Mouse (Mus musculus): ENCODE data around the gene 8030474K03Rik. TPM values are rescaled to one million over a fixed set of nuclear protein-coding genes. Genes with fewer than 3 reads are reported as not detected.

The 8030474K03Rik gene
- polyA plus RNA-seq (2014; fragmentation: Illumina TruSeq; extraction: RNeasy Lipid Tissue Mini Kit (QIAGEN cat#74804); ENCODE audit: low read depth, low replicate concordance) = not detected

DNA sequence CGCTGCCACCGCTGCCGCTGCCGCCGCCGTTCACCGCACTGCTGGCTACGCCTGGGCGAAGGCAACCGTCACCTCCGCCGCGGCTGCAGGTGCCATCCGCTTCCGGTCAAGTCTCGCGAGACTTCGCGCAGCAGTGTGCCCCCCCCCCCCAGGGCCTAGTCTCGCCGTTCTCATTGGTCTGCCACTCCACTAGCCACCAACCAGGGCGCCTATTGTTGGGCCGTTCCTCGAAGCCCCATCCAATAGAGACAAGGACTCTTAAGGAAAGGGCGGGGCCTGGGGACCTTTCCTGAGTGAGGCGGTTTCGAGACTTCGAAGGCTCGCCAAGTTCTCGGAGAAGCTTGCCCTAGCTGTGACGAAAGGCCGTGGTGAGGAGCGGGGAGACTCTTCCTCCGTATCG lies at the start of gene 8030474K03Rik, which contains the start of gene Gm4779:
Gene 8030474K03Rik (plus strand): TSS at position 315 of the 400 bp plus-strand sequence.
Gene Gm4779 (minus strand): TSS at position 82 of the 400 bp plus-strand sequence.

Other genes with a start within 250 kb of the 8030474K03Rik start
- gene Ogt, start 154.6 kb upstream of the 8030474K03Rik start, polyA plus RNA-seq (2014; fragmentation: Illumina TruSeq; extraction: RNeasy Lipid Tissue Mini Kit (QIAGEN cat#74804); ENCODE audit: low read depth, low replicate concordance) = 83.9 TPM
- 0.34 TPM for gene Cxcr3, start 60.4 kb upstream of the 8030474K03Rik start, polyA plus RNA-seq (2014; fragmentation: Illumina TruSeq; extraction: RNeasy Lipid Tissue Mini Kit (QIAGEN cat#74804); ENCODE audit: low read depth, low replicate concordance)
- not detected for gene Gm4779, start 233 bp upstream of the 8030474K03Rik start, polyA plus RNA-seq (2014; fragmentation: Illumina TruSeq; extraction: RNeasy Lipid Tissue Mini Kit (QIAGEN cat#74804); ENCODE audit: low read depth, low replicate concordance)
- gene Nhsl2, start 54.7 kb downstream of the 8030474K03Rik start, polyA plus RNA-seq (2014; fragmentation: Illumina TruSeq; extraction: RNeasy Lipid Tissue Mini Kit (QIAGEN cat#74804); ENCODE audit: low read depth, low replicate concordance) = 2.0 TPM